Mouse (Mus musculus) MEL (cell line): Measurements from ENCODE around the gene Rhbdl1.

Experiments
- BHLHE40 ChIP-seq: IDR thresholded peaks from 2 replicates; pipeline ENCODE4 v1.6.1; 2012; ENCODE audit warnings: low read depth, mild to moderate bottlenecking, inconsistent platforms, low read length, improper control_type of control experiment, borderline replicate concordance
- ZC3H11A ChIP-seq: IDR thresholded peaks from 2 replicates; pipeline ENCODE4 v1.6.1; 2012; ENCODE audit warnings: low read depth, mild to moderate bottlenecking, inconsistent platforms, low read length, improper control_type of control experiment
- ZKSCAN1 ChIP-seq: IDR thresholded peaks from 2 replicates; pipeline ENCODE4 v1.6.1; 2012; ENCODE audit warnings: low read depth, mild to moderate bottlenecking, inconsistent platforms, low read length, improper control_type of control experiment, moderate library complexity

GRCm38 (mm10) chr17:25796951-25797369 lies 40.1 kb downstream of the Rhbdl1 start, which contains the start of gene Metrn:
- no peak for TF ChIP-seq ZC3H11A
- no peak for TF ChIP-seq ZKSCAN1
- TF ChIP-seq BHLHE40: no peak
